Mouse (Mus musculus) Patski (cell line): ENCODE measurements around the gene Qsox1. TPM values are rescaled to one million over a fixed set of nuclear protein-coding genes. Genes with fewer than 3 reads are reported as not detected.

Experiments
- ATAC-seq: fragments of 100-300 bp; one replicate; pipeline ENCODE4 v1.8.0; 2021
- CTCF ChIA-PET: fragments of 350-600 bp; sonication (Branson Sonifier 250); formaldehyde crosslinking; loops from one replicate; lab custom pipeline; 2022; ENCODE audit warnings: inconsistent platforms; lab: Charles Lee
- POLR2A ChIA-PET: fragments of 350-600 bp; sonication (Branson Sonifier 250); formaldehyde crosslinking; loops from one replicate; lab custom pipeline; 2022; ENCODE audit warnings: antibody characterized with exemption, inconsistent platforms; lab: Charles Lee
- DNase-seq: peaks from one replicate; pipeline ENCODE4 v3.0.0-alpha.2; 2011; ENCODE audit warnings: low read depth, low spot score
- H3K27me3 ChIP-seq: fragments of 371-371 bp; one replicate; pipeline ENCODE4 v1.5.1; 2021
- CTCF ChIP-seq: fragments of 100-300 bp; IDR thresholded peaks from one replicate; pipeline ENCODE4 v1.5.1; 2021
- in situ Hi-C: fragments of 300-500 bp; cut with MboI; formaldehyde crosslinking; loops from 3 replicates; pipeline ENCODE4 v1.11.1; 2018; ENCODE audit warnings: low pct_unique_long_range_greater_than_20kb, mixed read lengths
- polyA plus RNA-seq: library from polyadenylated mRNA; unstranded; gene quantifications from one replicate; pipeline ENCODE4 v1.2.3, GENCODE M21; 2021

Qsox1 gene
- polyA plus RNA-seq, 1 experiment from 2014 or later: 50.3 TPM

GRCm38 (mm10) chr1:155801014-155801991 lies 11.4 kb downstream of the Qsox1 start:
- in situ Hi-C loops: no loop called here
- no peak for TF ChIP-seq CTCF
- ChIA-PET POLR2A (no interaction called here), CTCF (no interaction called here)
- no peak for DNase-seq
- no peak for ATAC-seq
- H3K27me3 ChIP-seq: no peaks in the 10 kb centered on the region

DNA sequence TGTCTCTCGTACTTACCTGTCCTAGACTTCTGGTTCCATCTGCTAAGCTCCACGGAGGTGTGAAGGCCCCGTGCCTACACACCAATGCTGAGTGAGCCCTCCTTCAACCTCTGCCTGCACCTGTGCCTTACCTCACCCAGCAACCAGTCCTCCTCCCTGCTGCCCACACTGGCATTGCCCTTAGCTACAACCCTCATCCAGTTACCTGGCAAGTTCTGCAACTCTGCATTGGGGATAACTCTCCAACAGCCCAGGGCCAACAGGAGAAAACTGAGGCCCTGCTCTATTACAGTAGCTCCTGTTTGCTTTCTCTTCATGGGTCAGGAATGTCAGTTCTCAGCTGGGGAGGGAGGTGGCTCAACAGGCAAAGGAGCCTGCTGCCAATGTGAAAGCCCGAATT lies 14.7 kb downstream of the Qsox1 start:
- no peaks in the 10 kb centered on the region for H3K27me3 ChIP-seq
- POLR2A ChIA-PET: no interaction called here
- DNase-seq (no peak), ATAC-seq (no peak)
- in situ Hi-C loops: no loop called here
- no peak for TF ChIP-seq CTCF
- CTCF ChIA-PET: no interaction called here

DNA sequence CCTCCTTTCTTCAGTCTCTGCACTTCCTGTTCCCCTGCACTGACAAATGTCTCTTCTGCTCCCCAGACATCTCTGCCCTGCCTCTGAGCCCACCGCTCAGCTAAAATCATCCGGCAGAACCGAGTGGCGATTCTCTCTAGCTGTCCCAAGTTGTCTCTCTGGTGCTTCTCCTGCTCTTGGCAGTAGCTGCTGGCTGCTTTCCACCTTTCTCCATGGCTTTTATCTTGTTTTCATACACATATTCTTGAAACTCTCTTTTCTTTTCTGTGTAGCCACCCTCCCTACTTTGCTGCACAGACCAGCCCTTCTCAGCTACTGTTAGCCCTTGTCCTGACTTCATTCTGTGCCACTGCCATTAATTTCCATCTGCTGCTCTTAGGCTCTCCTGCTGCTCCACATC lies 15.3 kb downstream of the Qsox1 start:
- no peak for TF ChIP-seq CTCF
- no peaks in the 10 kb centered on the region for H3K27me3 ChIP-seq
- ATAC-seq: no peak
- CTCF ChIA-PET: interaction anchor here (1.0 kb wide), 1 partner anchor 467 kb away, joined by 3 read pairs; no protein-coding TSS in a partner anchor
- DNase-seq: no peak
- in situ Hi-C loops: no loop called here
- POLR2A ChIA-PET: no interaction called here

DNA sequence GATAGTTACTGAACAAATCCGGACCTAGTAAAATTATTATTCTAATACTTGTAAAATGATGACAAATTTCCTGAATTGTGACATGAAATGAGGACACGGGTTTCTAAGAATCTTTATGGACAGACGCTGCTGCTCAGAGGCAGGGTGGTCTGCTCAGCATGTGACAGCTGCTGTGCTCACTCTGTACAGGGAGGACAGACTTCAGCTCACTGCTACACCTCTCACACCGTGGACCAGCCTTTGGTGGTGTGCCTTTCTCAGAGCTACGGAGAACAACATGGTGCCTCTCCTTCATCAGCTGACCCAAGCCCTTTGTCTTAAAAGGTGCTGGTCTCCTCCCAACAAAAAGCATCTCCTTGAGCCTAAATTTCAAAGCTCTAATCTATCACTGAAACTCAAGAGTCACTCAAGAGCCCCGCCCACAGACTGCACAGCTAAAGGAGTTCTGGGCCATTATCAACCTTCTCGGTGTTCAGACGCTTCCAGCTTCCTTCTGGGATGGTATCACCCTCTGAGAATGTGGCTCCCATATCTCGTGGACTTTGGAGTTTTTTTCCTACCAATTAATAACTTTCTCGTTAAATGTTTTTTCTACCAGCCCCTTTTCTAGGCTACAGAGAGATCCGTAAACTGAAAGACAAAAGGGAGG lies 15.8 kb downstream of the Qsox1 start:
- in situ Hi-C loops: no loop called here
- no peak for TF ChIP-seq CTCF
- CTCF ChIA-PET: interaction anchor here (1.0 to 1.5 kb wide), 3 partner anchors 12 to 466 kb away, joined by 3 to 5 read pairs (median 5); no protein-coding TSS in a partner anchor

GRCm38 (mm10) chr1:155795791-155796233 lies 16.9 kb downstream of the Qsox1 start:
- TF ChIP-seq CTCF: no peak
- no peak for ATAC-seq
- ChIA-PET POLR2A (no interaction called here), CTCF (interaction anchor here (1.0 to 1.5 kb wide), 4 partner anchors 11 to 221 kb away, joined by 3 to 5 read pairs (median 4); partner anchors contain the start of gene Qsox1)
- DNase-seq: no peak
- in situ Hi-C loops: no loop called here
- no peaks in the 10 kb centered on the region for H3K27me3 ChIP-seq

More for the DNA sequence above, 15.8 kb downstream of the Qsox1 start:
- ATAC-seq (no peak), DNase-seq (no peak)
- H3K27me3 ChIP-seq: no peaks in the 10 kb centered on the region
- POLR2A ChIA-PET: no interaction called here

- in situ Hi-C loops: no loop called here
- ATAC-seq (no peak), DNase-seq (no peak)
- POLR2A ChIA-PET: no interaction called here
- TF ChIP-seq CTCF: no peak
- no peaks in the 10 kb centered on the region for H3K27me3 ChIP-seq
- CTCF ChIA-PET: interaction anchor here (0.9 to 1.0 kb wide), 2 partner anchors 10 to 42 kb away, joined by 3 read pairs; no protein-coding TSS in a partner anchor
These were observed 17.8 kb downstream of the Qsox1 start for GRCm38 (mm10) chr1:155794855-155795254.

- CTCF ChIA-PET: interaction anchor here (1.6 kb wide), 1 partner anchor 54 kb away, joined by 4 read pairs; no protein-coding TSS in a partner anchor
These were observed 20.8 kb downstream of the Qsox1 start for GRCm38 (mm10) chr1:155791919-155792318.

GRCm38 (mm10) chr1:155790111-155790974 lies 22.3 kb downstream of the Qsox1 start:
- CTCF ChIA-PET: interaction anchor here (1.9 kb wide), 1 partner anchor 214 kb away, joined by 4 read pairs; no protein-coding TSS in a partner anchor
- TF ChIP-seq CTCF: no peak
- POLR2A ChIA-PET: no interaction called here
- ATAC-seq: no peak
- no peak for DNase-seq
- no peaks in the 10 kb centered on the region for H3K27me3 ChIP-seq
- in situ Hi-C loops: no loop called here

More at GRCm38 (mm10) chr1:155791919-155792318, 20.8 kb downstream of the Qsox1 start:
- no peaks in the 10 kb centered on the region for H3K27me3 ChIP-seq
- in situ Hi-C loops: no loop called here
- no peak for TF ChIP-seq CTCF
- POLR2A ChIA-PET: no interaction called here
- DNase-seq (no peak), ATAC-seq (no peak)

GRCm38 (mm10) chr1:155785886-155786285 lies 26.8 kb downstream of the Qsox1 start:
- H3K27me3 ChIP-seq: no peaks in the 10 kb centered on the region
- no peak for DNase-seq
- no peak for ATAC-seq
- POLR2A ChIA-PET: no interaction called here
- TF ChIP-seq CTCF: no peak
- in situ Hi-C loops: loop anchor here (5.0 to 10.0 kb wide), 2 partner anchors 209 to 501 kb away; no protein-coding TSS in a partner anchor
- CTCF ChIA-PET: interaction anchor here (1.1 to 6.4 kb wide), 6 partner anchors 10 to 209 kb away, joined by 3 to 45 read pairs (median 5); no protein-coding TSS in a partner anchor
